ENCODE assay signal across 9 mouse cellular contexts in genomic region chr1:88424602-88425252, GRCm38 (mm10). TPM values are rescaled to one million over a fixed set of nuclear protein-coding genes. Genes with fewer than 3 reads are reported as not detected.
A peak's percentile ranks its signal among the peaks of the same experiment; 100 is the strongest.
DNase-seq lines count a peak whose midpoint lies in the region; ATAC-seq and TF ChIP-seq lines count a peak whose summit lies in the region.
"Had no signal": no experiment of that assay in that cellular context is flagged by ENCODE, and none has a peak within 500 bp of the region (broad histone marks: within the 10 kb centered on the region; RNA-seq: fewer than 3 reads in every experiment).

No protein-coding gene starts in this region.

- TF ChIP-seq RAD21 in MEL (IDR thresholded peaks at IDR 0.05; ENCODE audit: low read depth, low read length) = peak; percentile 84

- H3K27me3 ChIP-seq in MEL (ENCODE audit: control insufficient read depth in 1 of 2, insufficient read depth in 2 of 2, low read length in 2 of 2) = no peaks in the 10 kb centered on the region
- no peaks in the 10 kb centered on the region for H3K27me3 ChIP-seq in forebrain, embryonic 13.5 days
- H3K27me3 ChIP-seq: liver, embryonic 15.5 days had no signal

- no peaks in the 10 kb centered on the region for H3K4me1 ChIP-seq in MEL (ENCODE audit: control insufficient read depth in 1 of 2, insufficient read depth in 2 of 2, low read length in 2 of 2)
- peaks cover 4% of the 10 kb centered on the region; the same call in 1 of the 2 replicates for H3K4me1 ChIP-seq in forebrain, embryonic 13.5 days
- H3K4me1 ChIP-seq: liver, embryonic 15.5 days had no signal

- peak; percentile 81 for ATAC-seq in forebrain, embryonic 13.5 days
- peak; percentile 82 to 92 for ATAC-seq in hematopoietic stem cell, adult 5-6 weeks (replicated peaks in 1 of 2; ENCODE audit: insufficient read depth in 1 of 2, low FRiP score in 2 of 2, low TSS enrichment in 1 of 2, low read depth in 1 of 2, poor library complexity in 2 of 2, severe bottlenecking in 2 of 2)

- H3K79me2 ChIP-seq in MEL (ENCODE audit: control insufficient read depth, insufficient read depth, low read length, poor library complexity) = no peaks in the 10 kb centered on the region

- TF ChIP-seq CTCF in MEL (IDR thresholded peaks at IDR 0.05 in 2 of 3, conservative IDR thresholded peaks at IDR 0.05 in 1 of 3; ENCODE audit: control insufficient read depth in 1 of 3, insufficient read depth in 1 of 3, low read depth in 2 of 3, low read length in 3 of 3, poor library complexity in 1 of 3, severe bottlenecking in 1 of 3) = peak; percentile 80 to 87 (median 84)

- no peak overlapping the region for H3K4me3 ChIP-seq in MEL (ENCODE audit: control insufficient read depth in 1 of 2, insufficient read depth in 1 of 2, low read depth in 2 of 2, low read length in 2 of 2)
- no peak overlapping the region for H3K4me3 ChIP-seq in forebrain, embryonic 13.5 days
- H3K4me3 ChIP-seq: liver, embryonic 15.5 days had no signal

- no peak overlapping the region for H3K9ac ChIP-seq in MEL (ENCODE audit: control insufficient read depth, low read depth, low read length, poor library complexity, severe bottlenecking)
- H3K9ac ChIP-seq in forebrain, embryonic 13.5 days = no peak overlapping the region
- H3K9ac ChIP-seq: liver, embryonic 15.5 days had no signal

- peak; percentile 55 for DNase-seq in MEL (ENCODE audit: low read depth, low spot score)
- peak; percentile 61 for DNase-seq in c-Kit-positive CD71-positive TER-119-positive erythroid progenitor cells, embryonic 14.5 days (ENCODE audit: low spot score)
- DNase-seq in layer of hippocampus, adult 9-11 months = peak; percentile 30
- DNase-seq in lung, postnatal 25 days (ENCODE audit: low spot score) = peak; percentile 77
- DNase-seq in retina, postnatal 1 day = peak; percentile 83
- peak; percentile 69 to 77 for DNase-seq in thymus, postnatal 36 days

- no peak for TF ChIP-seq EP300 in MEL (IDR thresholded peaks at IDR 0.05; ENCODE audit: low read depth in 1 of 2, low read length in 2 of 2)

- H3K27ac ChIP-seq in MEL (ENCODE audit: control insufficient read depth, low read depth, low read length) = no peak overlapping the region
- H3K27ac ChIP-seq in forebrain, embryonic 13.5 days = no peak overlapping the region
- H3K27ac ChIP-seq: liver, embryonic 15.5 days had no signal

- H3K4me2 ChIP-seq in forebrain, embryonic 13.5 days = no peak overlapping the region
- H3K4me2 ChIP-seq: liver, embryonic 15.5 days had no signal

- 21% methylated on average over 8 of the region's 8 CpGs for WGBS in forebrain, embryonic 13.5 days

- no peaks in the 10 kb centered on the region for H3K36me3 ChIP-seq in MEL (ENCODE audit: control insufficient read depth in 1 of 2, insufficient read depth in 2 of 2, low read length in 2 of 2)
- no peaks in the 10 kb centered on the region for H3K36me3 ChIP-seq in forebrain, embryonic 13.5 days (ENCODE audit: poor library complexity, severe bottlenecking)
- H3K36me3 ChIP-seq: liver, embryonic 15.5 days had no signal

- H3K9me3 ChIP-seq in MEL (replicated peaks; ENCODE audit: insufficient read depth, low read length) = no peaks in the 10 kb centered on the region
- H3K9me3 ChIP-seq in forebrain, embryonic 13.5 days (replicated peaks) = no peaks in the 10 kb centered on the region
- H3K9me3 ChIP-seq: liver, embryonic 15.5 days had no signal

- TF ChIP-seq POLR2A in MEL (IDR thresholded peaks at IDR 0.05; ENCODE audit: control insufficient read depth in 1 of 2, insufficient read depth in 1 of 2, low read depth in 1 of 2, low read length in 2 of 2, poor library complexity in 1 of 2) = no peak

TF ChIP-seq in MEL, 35 proteins besides CTCF, POLR2A, EP300 and RAD21:
- peak; percentile 76 for TF ChIP-seq SMC3 (IDR thresholded peaks at IDR 0.05; ENCODE audit: low read depth, low read length)
- TF ChIP-seq HCFC1 (IDR thresholded peaks at IDR 0.05; ENCODE audit: low read depth, low read length) = no peak
- no peak for TF ChIP-seq MAFK (IDR thresholded peaks at IDR 0.05; ENCODE audit: borderline replicate concordance, low read depth, low read length)
- no peak for TF ChIP-seq E2F4 (IDR thresholded peaks at IDR 0.05; ENCODE audit: borderline replicate concordance, low read depth, low read length)
- TF ChIP-seq ZC3H11A (IDR thresholded peaks at IDR 0.05; ENCODE audit: low read depth, low read length) = peak; percentile 57

RNA-seq across cellular contexts. Expression of gene Spp2, which starts 18.0 kb away (rescaled TPM):
- total RNA-seq in MEL (2012; rRNA removed) = not detected in 2 replicates
- polyA plus RNA-seq in MEL (2012; ENCODE audit: insufficient read depth in 1 of 2, insufficient read length in 2 of 2, low read depth in 1 of 2, low replicate concordance in 2 of 2, missing spikeins in 1 of 2) = not detected
- 0.47 TPM in 1 of 2 replicates, not detected in the other for polyA plus RNA-seq in forebrain, embryonic 13.5 days (2015; fragmentation: Nextera tagmentation; extraction: Ambion mirVana)
- total RNA-seq in hematopoietic stem cell, adult 5-6 weeks (2017) = not detected in 2 replicates

Comparison
In these comparisons a context has a peak if more than half of its experiments do, and no peak if none do; other contexts are left out.
1. DNase-seq: peak in every context shown above with its lines; median percentile 83 in retina, postnatal 1 day; 77 in lung, postnatal 25 days; 73 in thymus, postnatal 36 days; 61 in c-Kit-positive CD71-positive TER-119-positive erythroid progenitor cells, embryonic 14.5 days; 55 in MEL; 30 in layer of hippocampus, adult 9-11 months.